Mouse (Mus musculus): ENCODE measurements around the gene Apeh.

DNA sequence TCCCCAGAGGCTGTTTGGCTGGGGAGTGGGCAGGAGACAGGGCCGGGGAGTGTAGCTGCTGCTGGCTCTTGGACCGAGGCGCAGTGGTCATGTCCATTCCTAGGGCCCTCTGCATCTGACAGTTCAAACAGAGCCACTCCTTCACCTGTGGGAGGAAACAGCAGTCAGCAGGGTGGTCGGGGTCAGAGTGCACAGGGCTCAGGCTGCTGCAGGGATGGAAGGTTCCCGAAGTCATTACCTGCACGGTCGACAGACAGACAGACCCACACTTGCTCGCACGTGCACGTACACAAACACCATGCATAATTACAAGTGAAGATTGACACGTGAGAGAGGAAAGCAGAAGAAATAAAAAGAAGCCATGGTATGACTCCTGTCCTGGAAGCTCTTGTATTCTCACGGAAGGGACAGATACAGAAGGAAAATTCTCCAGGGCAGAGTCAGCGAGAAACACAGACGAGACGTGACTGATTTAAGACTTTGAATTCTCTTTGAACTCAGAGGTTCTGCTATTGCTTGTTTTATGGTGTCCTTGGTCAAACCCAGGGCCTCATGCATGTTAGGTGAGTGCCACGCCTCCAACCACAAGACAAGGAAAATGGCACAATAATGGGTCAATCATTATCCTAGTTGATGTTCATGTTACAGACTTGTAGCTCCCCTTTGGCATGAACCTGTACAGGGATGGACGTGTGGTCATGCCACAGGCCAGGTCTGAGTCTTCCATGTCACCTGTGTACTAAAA is 32.2 kb upstream of the Apeh start:
- no peak for TF ChIP-seq CTCF (IDR thresholded peaks at IDR 0.05; ENCODE audit: low read depth, low read length)
- TF ChIP-seq GATA1 (IDR thresholded peaks at IDR 0.05; ENCODE audit: borderline replicate concordance, low read length) = no peak
- no peak for TF ChIP-seq POLR2AphosphoS5 (IDR thresholded peaks at IDR 0.05; ENCODE audit: insufficient replicate concordance, low read depth, low read length)
- TF ChIP-seq TAL1 (conservative IDR thresholded peaks at IDR 0.05; ENCODE audit: low read depth, low read length) = no peak

All from G1E (cell line).